Mouse (Mus musculus) B cell, adult (primary cell): ENCODE results near the gene Olfr878. TPM values are rescaled to one million over a fixed set of nuclear protein-coding genes. Genes with fewer than 3 reads are reported as not detected.

Experiments
- total RNA-seq: library from RNA; stranded (reverse); gene quantifications from 4 replicates; pipeline ENCODE4 v1.2.4, GENCODE M21; 2023; ENCODE audit not compliant: inconsistent age

Gene Olfr878
- total RNA-seq, result not detected in 4 replicates

GRCm38 (mm10) chr9:37917540-37917939, at the start of gene Olfr878:
Gene Olfr878 (plus strand): TSS chr9:37917840.

GRCm38 (mm10) chr9:37896661-37897060, 21.0 kb upstream of the Olfr878 start, which contains the start of gene Olfr145:
Gene Olfr145 (plus strand): TSS chr9:37896724.

Other genes starting within 250 kb of the Olfr878 start
- gene Panx3, start 248.6 kb upstream of the Olfr878 start, total RNA-seq, result not detected in 4 replicates
- not detected in 4 replicates for gene Olfr160, start 201.6 kb upstream of the Olfr878 start, total RNA-seq
- gene Olfr874, start 172.7 kb upstream of the Olfr878 start, total RNA-seq, result not detected in 4 replicates
- not detected in 4 replicates for gene Olfr875, start 146.0 kb upstream of the Olfr878 start, total RNA-seq
- gene Olfr876, start 114.8 kb upstream of the Olfr878 start, total RNA-seq, result not detected in 4 replicates
- not detected in 4 replicates for gene Olfr877, start 63.6 kb upstream of the Olfr878 start, total RNA-seq
- gene Olfr145, start 21.1 kb upstream of the Olfr878 start, total RNA-seq, result not detected in 4 replicates
- gene Olfr881, start 74.0 kb downstream of the Olfr878 start, total RNA-seq, result not detected in 4 replicates
- gene Olfr883, start 108.0 kb downstream of the Olfr878 start, total RNA-seq, result not detected in 4 replicates
- gene Olfr884, start 128.7 kb downstream of the Olfr878 start, total RNA-seq, result not detected in 4 replicates
- gene Olfr885, start 143.5 kb downstream of the Olfr878 start, total RNA-seq, result not detected in 4 replicates
- gene Olfr887, start 166.2 kb downstream of the Olfr878 start, total RNA-seq, result not detected in 4 replicates
- gene Olfr888, start 190.3 kb downstream of the Olfr878 start, total RNA-seq, result not detected in 4 replicates
- not detected in 4 replicates for gene Olfr889, start 197.4 kb downstream of the Olfr878 start, total RNA-seq
- not detected in 4 replicates for gene Olfr890, start 224.7 kb downstream of the Olfr878 start, total RNA-seq